Mouse (Mus musculus) right cerebral cortex, adult 2 months (tissue): ENCODE measurements around the gene Ccdc69.
"Not testable (repeated sequence)": the region's sequence is repeated elsewhere in the genome, so short reads cannot be mapped to it uniquely, and the experiment has no call there.

Source experiments
- DNase-seq, 2 experiments: peaks; one replicate each; pipeline ENCODE4 v3.0.0; 2021 to 2022; ENCODE audit warnings: low spot score in 2 of 2

The Ccdc69 gene

DNA sequence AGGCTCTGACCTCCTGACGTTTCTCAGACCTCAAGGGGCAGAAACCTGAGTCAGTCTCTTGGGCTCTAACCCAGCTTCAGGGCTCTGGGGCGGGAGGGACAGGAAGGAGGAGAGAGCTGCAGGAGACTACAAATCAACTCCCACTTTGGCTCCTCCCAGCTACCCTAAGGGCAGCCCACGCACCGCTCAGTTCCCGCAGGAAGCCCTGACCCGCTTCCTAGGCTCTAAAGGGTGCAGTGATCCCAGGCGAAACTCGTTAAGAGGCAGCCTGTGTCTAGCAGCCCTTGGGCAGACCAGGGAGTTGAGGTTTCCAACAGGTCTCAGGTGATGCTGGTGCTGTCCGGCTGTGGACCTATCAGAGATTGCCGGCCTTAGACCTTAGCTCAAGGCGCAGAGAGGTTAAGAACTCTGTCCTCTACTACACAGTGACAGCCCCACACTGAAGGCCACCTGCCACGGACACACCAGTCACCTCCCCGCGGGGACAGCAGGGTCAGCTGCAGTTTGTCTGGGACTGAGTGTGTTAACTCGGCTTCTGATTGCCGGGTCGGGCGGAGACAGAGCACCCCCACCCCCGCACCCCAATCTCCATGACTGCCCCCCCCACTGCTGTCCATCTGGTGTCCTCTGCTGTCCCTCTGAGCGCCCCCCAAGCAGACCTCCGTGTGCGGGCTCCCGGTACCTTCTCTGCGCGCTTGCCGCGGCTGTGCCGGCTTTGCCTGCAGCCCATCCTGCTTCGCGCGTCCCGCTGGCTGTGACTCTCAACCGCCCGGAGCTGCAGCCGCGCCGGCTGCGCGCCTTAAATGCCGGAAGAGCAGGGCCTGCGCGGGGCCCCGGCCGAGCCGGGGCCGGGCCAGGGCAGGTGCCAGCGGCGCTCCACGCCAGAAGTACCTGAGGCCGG lies at the start of gene Ccdc69:
Gene Ccdc69, minus strand, starts transcription at position 801 of the 901 bp plus-strand sequence.
- DNase-seq, result peak; percentile 17 to 26

GRCm38 (mm10) chr11:55126663-55127062 lies 48.7 kb upstream of the Ccdc69 start:
- no peak for DNase-seq

- DNase-seq, result no peak
These were observed 43.5 kb upstream of the Ccdc69 start for GRCm38 (mm10) chr11:55121430-55121829.

GRCm38 (mm10) chr11:55120821-55121271 lies 42.9 kb upstream of the Ccdc69 start:
- DNase-seq, result no peak

DNA sequence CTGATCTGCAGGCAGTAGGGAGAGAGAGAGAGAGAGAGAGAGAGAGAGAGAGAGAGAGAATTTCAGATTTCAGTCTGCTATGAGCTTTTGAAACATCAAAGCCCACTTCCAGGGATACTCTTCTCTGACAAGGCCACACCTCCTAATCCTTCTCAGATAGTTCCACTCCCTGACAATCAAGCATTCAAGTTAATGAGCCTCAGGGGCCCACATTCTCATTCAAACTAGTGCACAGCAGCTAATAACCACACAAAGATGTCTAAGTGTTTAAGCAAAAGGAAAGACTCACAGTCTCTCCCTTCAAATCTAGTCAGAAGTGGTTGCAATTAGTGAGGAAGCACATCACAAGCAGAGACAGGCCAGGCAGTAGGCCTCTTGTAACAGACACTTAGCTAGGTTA lies 42.3 kb upstream of the Ccdc69 start:
- no peak for DNase-seq

DNA sequence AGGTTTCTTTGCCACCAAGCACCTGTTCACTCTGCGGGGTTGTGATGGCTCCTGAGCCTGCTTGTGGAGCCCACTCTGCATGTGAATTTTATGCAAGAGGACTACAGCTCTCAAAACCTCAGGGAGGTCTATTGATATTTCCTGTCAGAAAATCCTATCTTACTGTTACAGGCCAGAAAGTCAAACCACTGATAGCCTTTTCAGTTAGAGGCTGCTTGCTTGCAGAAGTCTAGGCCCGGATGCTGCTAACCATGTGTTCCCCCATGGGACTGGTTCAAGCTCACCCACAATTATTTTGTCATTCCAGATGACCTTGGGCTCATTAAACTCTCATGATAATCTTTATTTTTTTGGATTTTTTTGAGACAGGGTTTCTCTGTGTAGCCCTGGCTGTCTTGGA lies 39.1 kb upstream of the Ccdc69 start:
- DNase-seq, result no peak

DNA sequence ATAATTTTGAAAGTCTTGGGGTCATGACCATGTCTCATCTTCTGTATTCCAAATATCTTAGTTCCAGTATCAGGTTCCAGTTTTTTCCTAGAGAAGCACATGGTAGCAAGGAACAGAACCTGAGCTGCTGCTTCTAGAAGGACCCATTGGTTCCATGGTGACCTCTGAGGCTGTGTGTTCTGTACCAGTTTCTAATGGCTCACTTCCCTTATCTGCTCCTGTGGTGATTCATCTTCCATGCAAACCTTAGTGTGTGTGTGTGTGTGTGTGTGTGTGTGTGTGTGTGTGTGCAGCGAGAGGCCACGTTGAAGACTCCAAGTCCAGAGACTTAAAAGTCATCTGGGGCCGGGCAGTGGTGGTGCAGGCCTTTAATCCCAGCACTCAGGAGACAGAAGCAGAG lies 38.1 kb upstream of the Ccdc69 start:
- DNase-seq, result no peak

DNA sequence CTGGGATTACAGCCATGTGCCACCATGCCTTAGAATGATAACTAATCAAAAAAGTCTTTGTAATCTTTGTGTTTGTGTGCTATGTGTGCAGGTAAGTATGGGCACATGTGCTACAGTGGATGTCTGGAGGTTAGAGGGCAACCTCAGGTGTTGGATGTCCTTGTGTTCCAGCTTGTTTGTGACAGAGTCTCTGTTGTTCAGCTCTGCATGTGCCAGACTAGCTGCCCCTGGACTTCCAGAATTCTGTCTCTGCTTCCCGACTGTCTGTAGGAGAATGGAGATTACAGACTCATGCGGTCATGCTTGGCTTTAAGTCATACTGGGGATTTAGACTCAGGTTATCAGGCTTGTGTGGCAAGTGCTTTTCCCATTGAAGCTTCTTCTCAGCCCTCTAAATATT lies 36.4 kb upstream of the Ccdc69 start:
- DNase-seq, result no peak

DNA sequence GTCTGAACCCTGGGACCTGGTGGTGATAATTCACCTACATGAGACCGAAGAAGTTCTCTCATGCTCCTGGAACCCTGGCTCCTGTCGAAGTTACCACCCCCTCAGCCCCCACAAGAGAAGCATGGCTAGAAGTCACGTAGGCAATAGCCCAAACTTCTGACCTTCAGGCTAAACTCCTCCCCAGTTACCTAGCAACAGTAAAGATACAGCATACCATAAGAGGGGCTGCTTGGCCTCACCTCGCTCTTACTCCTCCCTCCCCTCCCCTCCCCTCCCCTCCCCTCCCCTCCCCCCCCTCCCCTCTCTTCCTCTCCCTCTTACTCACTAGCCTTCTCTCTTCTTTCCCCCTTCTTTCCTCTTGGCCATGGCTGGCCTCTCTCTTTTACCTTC lies 35.9 kb upstream of the Ccdc69 start:
- not testable (repeated sequence) for DNase-seq

- DNase-seq, result no peak
These were observed 35.4 kb upstream of the Ccdc69 start for GRCm38 (mm10) chr11:55113209-55113860.

- DNase-seq, result no peak
These were observed 32.7 kb upstream of the Ccdc69 start for GRCm38 (mm10) chr11:55110566-55111169.

DNA sequence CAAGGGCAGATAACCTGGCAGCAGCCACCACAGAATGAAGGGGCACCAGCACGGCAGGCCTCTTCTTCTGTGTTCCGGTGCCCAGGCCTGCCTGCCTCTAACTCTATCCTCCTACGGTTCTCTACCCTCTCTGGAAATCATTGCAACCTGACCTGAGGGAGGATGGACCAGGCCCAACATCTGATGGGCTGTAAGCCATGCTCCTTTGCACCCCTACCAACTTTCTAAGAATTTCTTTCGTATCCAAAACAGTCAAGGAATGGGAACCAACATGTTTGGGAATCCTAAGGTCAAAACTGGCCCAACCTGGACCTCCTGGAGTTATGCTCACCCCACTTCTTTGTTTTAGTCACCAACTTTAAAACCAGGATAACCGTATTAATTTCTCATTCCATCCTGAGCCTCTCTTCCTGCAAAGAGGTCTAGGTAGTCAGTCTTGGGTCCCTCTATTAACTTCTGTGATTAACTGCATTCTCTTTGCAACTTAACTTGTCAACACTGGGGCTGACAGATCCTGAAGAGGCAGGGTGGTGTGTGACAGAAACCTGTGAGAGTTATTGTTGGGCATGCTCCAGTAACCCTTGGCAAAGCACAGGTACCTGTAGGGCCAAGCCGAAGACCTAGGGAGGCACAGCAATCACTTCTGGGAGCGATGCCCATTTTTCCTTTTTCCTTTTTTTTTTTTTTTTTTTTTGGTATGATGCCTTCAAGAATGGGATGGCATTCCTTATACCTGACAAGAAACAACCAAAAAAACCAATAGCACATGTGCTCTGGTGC lies 31.8 kb upstream of the Ccdc69 start:
- no peak for DNase-seq

DNA sequence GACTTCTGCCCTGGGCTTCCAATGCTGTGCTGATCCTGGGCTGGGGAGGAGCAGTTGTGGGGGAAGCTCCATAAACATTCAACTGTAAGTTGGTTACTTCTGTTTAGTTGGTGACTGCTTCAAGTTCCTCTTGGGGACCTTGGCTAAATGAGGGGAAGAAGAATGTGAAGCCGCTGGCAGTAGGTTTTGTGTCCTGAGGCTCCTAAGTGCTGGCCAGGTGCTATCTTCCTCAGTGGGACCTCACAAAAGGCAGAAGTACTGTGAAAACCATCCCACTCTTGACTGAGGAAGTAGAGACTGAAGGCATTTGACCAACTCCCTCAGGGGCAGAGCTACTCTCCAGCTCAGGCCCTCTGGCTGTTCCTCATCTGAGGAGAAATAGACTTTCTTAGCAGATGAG lies 28.7 kb upstream of the Ccdc69 start:
- no peak for DNase-seq

GRCm38 (mm10) chr11:55105389-55105788 lies 27.5 kb upstream of the Ccdc69 start:
- DNase-seq, result no peak

- DNase-seq, result no peak
These were observed 25.3 kb upstream of the Ccdc69 start for GRCm38 (mm10) chr11:55103229-55103628.

GRCm38 (mm10) chr11:55102015-55102414 lies 24.1 kb upstream of the Ccdc69 start:
- no peak for DNase-seq

DNA sequence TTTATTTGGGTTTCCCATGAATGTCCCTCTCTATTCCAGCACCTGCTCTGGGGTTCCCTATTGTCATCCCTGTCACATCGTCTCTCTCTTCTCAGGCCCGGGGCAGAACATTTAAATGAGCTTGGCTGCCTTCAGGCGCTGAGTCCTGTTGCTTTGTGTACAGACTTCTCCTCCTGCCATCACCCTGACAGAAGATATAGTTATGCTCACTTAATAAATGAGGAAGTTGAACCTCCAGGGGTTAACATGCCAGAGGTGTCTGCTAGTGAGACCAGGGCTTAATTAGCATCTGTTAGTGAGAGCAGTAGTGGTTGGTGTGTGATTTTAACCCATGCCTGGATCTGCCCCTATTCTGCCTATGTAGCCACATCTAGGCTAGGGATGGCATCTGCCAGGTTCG lies 21.9 kb upstream of the Ccdc69 start:
- DNase-seq, result no peak

DNA sequence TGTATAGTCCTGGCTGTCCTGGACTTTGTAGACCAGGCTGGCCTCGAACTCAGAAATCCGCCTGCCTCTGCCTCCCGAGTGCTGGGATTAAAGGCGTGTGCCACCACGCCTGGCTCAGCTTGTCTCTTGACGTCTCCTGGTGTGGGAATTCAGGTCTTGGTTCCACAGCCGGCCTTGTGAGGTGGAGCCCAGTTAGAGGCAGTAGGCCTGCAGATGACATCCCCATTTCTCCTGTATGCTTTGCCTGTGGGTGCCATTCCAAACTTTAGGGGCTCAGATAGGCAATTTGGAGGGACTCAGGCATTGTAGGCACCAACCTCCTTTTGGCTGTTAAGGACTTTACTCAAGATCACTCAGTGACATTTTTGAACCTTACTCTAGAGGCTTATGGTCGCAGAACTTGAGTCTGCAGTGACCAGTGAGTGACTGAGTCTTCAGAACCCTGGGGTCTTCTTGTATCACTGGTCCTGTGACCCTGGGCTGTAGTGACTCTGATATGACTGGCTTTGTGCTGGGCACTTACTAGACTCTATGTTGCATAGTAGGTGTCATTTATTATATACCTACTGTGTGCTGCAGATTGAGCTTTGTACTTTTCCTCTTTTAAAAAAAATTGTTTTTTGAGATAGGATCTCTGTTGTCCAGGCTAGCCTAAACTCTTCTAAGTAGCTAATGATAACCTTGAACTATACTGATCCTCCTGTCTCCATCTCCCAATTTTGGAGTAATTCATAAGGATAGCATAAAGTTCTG lies 21.3 kb upstream of the Ccdc69 start:
- no peak for DNase-seq

DNA sequence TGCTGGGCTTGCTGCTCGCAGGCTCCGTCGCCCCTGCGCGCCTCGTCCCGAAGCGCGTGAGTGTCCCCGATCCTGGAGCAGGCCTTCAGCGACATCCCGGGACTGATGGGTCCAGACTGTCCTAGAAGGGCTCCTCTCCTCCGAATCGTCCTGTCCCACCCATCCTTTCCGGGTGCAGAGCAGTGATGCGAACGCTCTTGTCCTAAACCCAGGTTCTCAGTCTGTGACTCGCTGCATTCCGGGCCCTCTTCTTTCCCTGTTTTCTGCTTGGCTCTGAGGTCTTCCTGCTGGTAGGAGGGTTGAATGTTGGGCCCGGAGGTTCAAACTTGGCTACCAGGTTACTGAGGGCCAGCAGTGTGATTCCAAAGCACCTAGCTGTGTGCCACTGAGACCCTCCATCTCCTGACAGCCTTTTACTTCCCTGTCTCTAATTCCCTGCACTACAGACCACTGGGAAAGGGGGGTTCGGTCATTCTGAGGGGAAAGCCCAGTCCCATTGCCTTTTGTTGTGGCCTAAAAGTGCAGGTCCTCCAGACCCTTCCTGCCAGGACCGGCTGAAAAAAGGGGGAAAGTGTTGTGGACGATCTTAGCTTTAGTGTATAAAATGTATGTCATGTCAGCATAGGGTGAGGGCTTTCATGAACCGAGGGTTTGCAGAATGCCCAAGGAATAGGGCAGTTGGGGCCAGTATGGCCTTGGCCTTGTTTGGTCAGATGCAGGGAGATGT lies 20.4 kb upstream of the Ccdc69 start:
- DNase-seq, result no peak

GRCm38 (mm10) chr11:55097463-55098188 lies 19.7 kb upstream of the Ccdc69 start, which contains the start of gene Gm2a:
Gm2a (plus strand) TSS chr11:55098115.
- peak; percentile 91 to 92 for DNase-seq
